Mouse (Mus musculus) heart, postnatal 0 days (tissue): ENCODE measurements at regions not wholly inside any gene's neighbourhood (a gene's known extent, or its start where the extent isn't known, plus 50 kb on each side); places are given as distances from the start of the nearest gene placed in this dataset.
"Not testable (repeated sequence)": the region's sequence is repeated elsewhere in the genome, so short reads cannot be mapped to it uniquely, and the experiment has no call there.

ENCODE experiments used
- ATAC-seq: fragments of 200-750 bp; cut with Nextera tagmentation; 2 replicates; pipeline ENCODE4 v1.8.0; 2017; ENCODE audit warnings: low read depth, moderate number of reproducible peaks, moderate library complexity; ENCODE audit not compliant: insufficient read depth
- DNase-seq: peaks from one replicate; pipeline ENCODE4 v3.0.0-alpha.2; 2016; ENCODE audit warnings: low spot score
- H3K27ac ChIP-seq: fragments of 300-500 bp; sonication (generic); 2 replicates; pipeline ENCODE4 v1.5.1; 2014; ENCODE audit warnings: low read depth, mild to moderate bottlenecking
- H3K27me3 ChIP-seq: fragments of 300-500 bp; sonication (generic); 2 replicates; pipeline ENCODE4 v1.6.1; 2014; ENCODE audit warnings: low read length, mixed read lengths; ENCODE audit not compliant: control insufficient read depth, insufficient read depth
- H3K36me3 ChIP-seq: fragments of 300-500 bp; sonication (generic); replicated peaks from 2 replicates; pipeline ENCODE4 v1.6.1; 2014; ENCODE audit warnings: low read length, mixed read lengths; ENCODE audit not compliant: control insufficient read depth, insufficient read depth
- H3K4me1 ChIP-seq: fragments of 300-500 bp; sonication (generic); 2 replicates; pipeline ENCODE4 v1.6.1; 2014; ENCODE audit warnings: antibody characterized with exemption; ENCODE audit not compliant: control insufficient read depth, insufficient read depth
- H3K4me2 ChIP-seq: fragments of 300-500 bp; sonication (generic); 2 replicates; pipeline ENCODE4 v1.6.1; 2014; ENCODE audit warnings: low read depth, mild to moderate bottlenecking, low read length, moderate library complexity
- H3K4me3 ChIP-seq: fragments of 300-500 bp; sonication (generic); 2 replicates; pipeline ENCODE4 v1.5.1; 2014; ENCODE audit warnings: low read depth, low read length
- H3K9ac ChIP-seq: fragments of 300-500 bp; sonication (generic); replicated peaks from 2 replicates; pipeline ENCODE4 v1.6.1; 2014; ENCODE audit warnings: low read depth, low read length, mixed read lengths
- H3K9me3 ChIP-seq: fragments of 300-500 bp; sonication (generic); replicated peaks from 2 replicates; pipeline ENCODE4 v1.6.1; 2016; ENCODE audit warnings: low read length; ENCODE audit not compliant: control insufficient read depth
- CTCF ChIP-seq: IDR thresholded peaks from 2 replicates; pipeline ENCODE4 v1.5.1; 2016; ENCODE audit warnings: antibody characterized with exemption, control low read depth, low read depth
- EP300 ChIP-seq: IDR thresholded peaks from 2 replicates; pipeline ENCODE4 v1.6.1; 2016; ENCODE audit warnings: antibody characterized with exemption, low read depth
- WGBS: fragments of 180-500 bp; shearing (Covaris S2); extraction: QIAGEN DNeasy Blood & Tissue Kit; methylation state at CpG from one replicate; pipeline ENCODE4 v1.1.7; 2014; 5-methylcytosine and 5-hydroxymethylcytosine counted together

- H3K4me1 ChIP-seq = no peaks in the 10 kb centered on the region
- no peaks in the 10 kb centered on the region for H3K9me3 ChIP-seq
- no peak overlapping the region for H3K27ac ChIP-seq
- no peaks in the 10 kb centered on the region for H3K27me3 ChIP-seq
- no peaks in the 10 kb centered on the region for H3K36me3 ChIP-seq
- ATAC-seq (no peak), DNase-seq (no peak)
- no peak overlapping the region for H3K4me3 ChIP-seq
- no peak overlapping the region for H3K4me2 ChIP-seq
- no peak overlapping the region for H3K9ac ChIP-seq
- TF ChIP-seq EP300 (no peak), CTCF (no peak)
- 68% methylated on average over 7 of the region's 7 CpGs for WGBS
These were observed 95.0 kb downstream of the Pou4f1 start for GRCm38 (mm10) chr14:104372776-104373175.

- 74% methylated on average over 1 of the region's 1 CpGs for WGBS
- Histone ChIP-seq H3K9me3 (no peaks in the 10 kb centered on the region), H3K4me2 (no peak overlapping the region), H3K9ac (no peak overlapping the region), H3K27me3 (no peaks in the 10 kb centered on the region), H3K36me3 (no peaks in the 10 kb centered on the region), H3K4me3 (no peak overlapping the region), H3K4me1 (no peaks in the 10 kb centered on the region), H3K27ac (no peak overlapping the region)
- DNase-seq (no peak), ATAC-seq (no peak)
- no peak for TF ChIP-seq CTCF
- no peak for TF ChIP-seq EP300
These were observed 111.2 kb downstream of the Pou4f1 start for GRCm38 (mm10) chr14:104356636-104357035.

GRCm38 (mm10) chr14:104336783-104337182, 131.0 kb downstream of the Pou4f1 start:
- H3K27ac ChIP-seq, H3K4me1 ChIP-seq, DNase-seq, H3K9ac ChIP-seq, H3K9me3 ChIP-seq, H3K36me3 ChIP-seq, H3K4me2 ChIP-seq, ATAC-seq, H3K27me3 ChIP-seq, H3K4me3 ChIP-seq: not testable (repeated sequence)
- 90% methylated on average over 15 of the region's 15 CpGs for WGBS

- Histone ChIP-seq H3K4me3 (no peak overlapping the region), H3K4me2 (no peak overlapping the region), H3K4me1 (no peaks in the 10 kb centered on the region), H3K9me3 (no peaks in the 10 kb centered on the region), H3K36me3 (no peaks in the 10 kb centered on the region), H3K27me3 (no peaks in the 10 kb centered on the region), H3K9ac (no peak overlapping the region), H3K27ac (no peak overlapping the region)
- DNase-seq (no peak), ATAC-seq (no peak)
- TF ChIP-seq EP300 (no peak), CTCF (no peak)
- WGBS = 70% methylated on average over 10 of the region's 10 CpGs
These were observed 141.7 kb downstream of the Pou4f1 start for GRCm38 (mm10) chr14:104326089-104326488.

- TF ChIP-seq CTCF (no peak), EP300 (no peak)
- Histone ChIP-seq H3K36me3 (no peaks in the 10 kb centered on the region), H3K4me1 (no peaks in the 10 kb centered on the region), H3K4me3 (no peak overlapping the region), H3K27me3 (no peaks in the 10 kb centered on the region), H3K27ac (no peak overlapping the region), H3K9ac (no peak overlapping the region), H3K9me3 (no peaks in the 10 kb centered on the region), H3K4me2 (no peak overlapping the region)
- ATAC-seq (no peak), DNase-seq (no peak)
- WGBS = 76% methylated on average over 5 of the region's 5 CpGs
These were observed 167.7 kb downstream of the Pou4f1 start for GRCm38 (mm10) chr14:104300141-104300540.

- Histone ChIP-seq H3K9ac (no peak overlapping the region), H3K36me3 (no peaks in the 10 kb centered on the region), H3K4me1 (no peaks in the 10 kb centered on the region), H3K4me2 (no peak overlapping the region), H3K27ac (no peak overlapping the region), H3K27me3 (no peaks in the 10 kb centered on the region), H3K9me3 (no peaks in the 10 kb centered on the region), H3K4me3 (no peak overlapping the region)
- DNase-seq (no peak), ATAC-seq (no peak)
- TF ChIP-seq EP300 (no peak), CTCF (no peak)
- WGBS = 50% methylated on average over 4 of the region's 4 CpGs
These were observed 169.5 kb downstream of the Pou4f1 start for GRCm38 (mm10) chr14:104298312-104298711.
